Mouse (Mus musculus) C2C12 (cell line): ENCODE measurements at regions not wholly inside any gene's neighbourhood (a gene's known extent, or its start where the extent isn't known, plus 50 kb on each side); places are given as distances from the start of the nearest gene placed in this dataset.

Experiments
- CEBPB ChIP-seq: IDR thresholded peaks from one replicate; pipeline ENCODE4 v1.6.1; 2011; ENCODE audit warnings: low read depth, mild to moderate bottlenecking, control low read depth, moderate library complexity
- CTCF ChIP-seq: IDR thresholded peaks from one replicate; pipeline ENCODE4 v1.5.1; 2011; ENCODE audit not compliant: control insufficient read depth, insufficient read depth, insufficient read length
- FOSL1 ChIP-seq: IDR thresholded peaks from one replicate; pipeline ENCODE4 v1.8.0; 2011; ENCODE audit warnings: mild to moderate bottlenecking, low read length; ENCODE audit not compliant: poor library complexity, insufficient read depth, severe bottlenecking
- MAX ChIP-seq: IDR thresholded peaks from one replicate; pipeline ENCODE4 v1.6.1; 2011; ENCODE audit warnings: mild to moderate bottlenecking, control low read depth
- MYOD1 ChIP-seq: IDR thresholded peaks from one replicate; pipeline ENCODE4 v1.6.1; 2011; ENCODE audit warnings: low read depth; ENCODE audit not compliant: control insufficient read depth, insufficient read length
- MYOG ChIP-seq: IDR thresholded peaks from one replicate; pipeline ENCODE4 v1.6.1; 2011; ENCODE audit not compliant: control insufficient read depth, insufficient read length; ENCODE audit errors: extremely low read depth
- USF1 ChIP-seq: IDR thresholded peaks from one replicate; pipeline ENCODE4 v1.6.1; 2011; ENCODE audit warnings: low read depth, mild to moderate bottlenecking, control low read depth, moderate library complexity

DNA sequence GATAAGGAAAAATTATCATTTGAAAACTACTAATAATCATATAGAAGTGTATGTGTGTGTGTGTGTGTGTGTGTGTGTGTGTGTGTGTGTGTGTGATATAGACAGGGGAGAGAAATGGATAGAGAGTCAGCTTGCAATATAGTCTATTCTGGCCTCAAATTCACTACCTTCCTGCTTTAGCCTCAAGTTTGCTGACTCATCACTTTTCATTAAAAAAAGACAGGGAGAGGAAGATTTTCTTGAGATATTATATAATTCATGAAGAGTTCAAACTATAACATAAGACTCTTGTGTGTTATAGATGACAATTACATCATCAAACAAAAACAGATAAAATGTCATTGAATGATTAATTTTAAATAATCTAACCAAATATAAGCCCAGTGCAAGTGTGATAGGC lies 159.4 kb upstream of the Ctso start:
- no peak for TF ChIP-seq CTCF
- no peak for TF ChIP-seq FOSL1
- no peak for TF ChIP-seq USF1
- TF ChIP-seq CEBPB: no peak
- TF ChIP-seq MAX: no peak
- TF ChIP-seq MYOG: no peak
- no peak for TF ChIP-seq MYOD1
